Mouse (Mus musculus) hindbrain, postnatal 0 days (tissue): ENCODE measurements around the gene Pabpc4. TPM values are rescaled to one million over a fixed set of nuclear protein-coding genes. Genes with fewer than 3 reads are reported as not detected.
A peak's percentile ranks its signal among the peaks of the same experiment; 100 is the strongest.

ENCODE experiments used
- ATAC-seq: fragments of 200-750 bp; cut with Nextera tagmentation; 2 replicates; pipeline ENCODE4 v1.8.0; 2017; ENCODE audit warnings: mild to moderate bottlenecking, moderate TSS enrichment, moderate library complexity
- DNase-seq: peaks from one replicate; pipeline ENCODE4 v3.0.0-alpha.2; 2015; ENCODE audit warnings: low spot score
- H3K27ac ChIP-seq: fragments of 300-500 bp; sonication (generic); 2 replicates; pipeline ENCODE4 v1.5.1; 2014; ENCODE audit warnings: mild to moderate bottlenecking
- H3K27me3 ChIP-seq: fragments of 300-500 bp; sonication (generic); 2 replicates; pipeline ENCODE4 v1.6.1; 2014; ENCODE audit warnings: low read length, mixed read lengths; ENCODE audit not compliant: insufficient read depth
- H3K36me3 ChIP-seq: fragments of 300-500 bp; sonication (generic); 2 replicates; pipeline ENCODE4 v1.6.1; 2014; ENCODE audit warnings: low read length, mixed read lengths; ENCODE audit not compliant: insufficient read depth
- H3K4me1 ChIP-seq: fragments of 300-500 bp; sonication (generic); 2 replicates; pipeline ENCODE4 v1.6.1; 2014; ENCODE audit warnings: antibody characterized with exemption, low read length, mixed read lengths; ENCODE audit not compliant: insufficient read depth
- H3K4me2 ChIP-seq: fragments of 300-500 bp; sonication (generic); 2 replicates; pipeline ENCODE4 v1.6.1; 2014; ENCODE audit warnings: low read depth, mild to moderate bottlenecking, low read length, moderate library complexity, mixed read lengths
- H3K4me3 ChIP-seq: fragments of 300-500 bp; sonication (generic); 2 replicates; pipeline ENCODE4 v1.5.1; 2014; ENCODE audit warnings: low read length
- H3K9ac ChIP-seq: fragments of 300-500 bp; sonication (generic); replicated peaks from 2 replicates; pipeline ENCODE4 v1.6.1; 2014; ENCODE audit warnings: mild to moderate bottlenecking, low read length, moderate library complexity, mixed read lengths
- H3K9me3 ChIP-seq: fragments of 300-500 bp; sonication (generic); 2 replicates; pipeline ENCODE4 v1.6.1; 2016; ENCODE audit warnings: low read length, mixed read lengths
- CTCF ChIP-seq: IDR thresholded peaks from 2 replicates; pipeline ENCODE4 v1.5.1; 2016; ENCODE audit warnings: antibody characterized with exemption, control low read depth, low read depth
- WGBS: fragments of 180-500 bp; shearing (Covaris S2); extraction: QIAGEN DNeasy Blood & Tissue Kit; methylation state at CpG from one replicate; pipeline ENCODE4 v1.1.7; 2014; 5-methylcytosine and 5-hydroxymethylcytosine counted together
- polyA plus RNA-seq: library from polyadenylated mRNA; unstranded; fragments of >200 nt; fragmentation: Nextera tagmentation; extraction: Ambion mirVana; gene quantifications from 2 replicates; pipeline ENCODE4 v1.2.1, GENCODE M21; 2015
- total RNA-seq: library from RNA; depleted of rRNA; stranded (reverse); fragments of >200 nt; gene quantifications from 2 replicates; pipeline ENCODE4 v1.2.3, GENCODE M21; 2014; rRNA removed

The Pabpc4 gene
- total RNA-seq (100 and 137 TPM in 2 replicates), polyA plus RNA-seq (19.9 and 22.7 TPM in 2 replicates)

DNA sequence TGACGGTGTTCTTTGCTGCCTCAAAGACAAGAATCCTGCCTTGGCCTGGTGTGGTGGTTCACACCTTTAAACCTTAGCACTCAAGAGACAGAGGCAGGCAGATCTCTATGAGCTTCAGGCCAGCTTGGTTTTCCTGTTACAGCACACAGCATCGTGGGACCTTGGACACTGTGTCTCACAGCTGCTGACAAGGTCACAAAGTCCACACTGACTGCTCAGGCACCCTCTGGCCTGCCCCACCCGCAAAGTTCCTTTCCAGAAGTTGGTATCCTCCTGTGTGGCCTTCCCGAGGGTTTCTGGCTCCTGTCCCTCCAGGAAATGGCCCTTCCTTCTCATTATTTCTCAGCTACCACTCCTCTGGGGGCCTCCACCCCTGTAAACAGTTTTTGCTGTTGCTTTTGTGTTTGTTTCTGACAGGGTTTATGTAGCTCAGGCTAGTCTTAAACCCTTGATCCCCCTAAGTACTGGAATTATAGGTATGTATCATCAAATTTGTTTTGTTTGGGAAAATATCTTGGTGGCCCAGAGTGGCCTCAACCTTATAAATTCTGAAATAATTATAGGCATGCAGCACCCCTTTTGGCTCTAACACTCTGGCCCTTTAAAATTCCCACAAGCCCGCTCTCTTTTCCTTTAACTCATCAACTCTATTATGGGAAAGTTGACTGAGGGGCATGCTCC, at the start of gene Pabpc4:
Pabpc4 (plus strand) TSS at position 631 of the 681 bp plus-strand sequence.
- Histone ChIP-seq H3K27me3 (no peaks in the 10 kb centered on the region), H3K36me3 (no peaks in the 10 kb centered on the region), H3K4me3 (no peak within 1 kb of the TSS), H3K9me3 (no peaks in the 10 kb centered on the region), H3K4me2 (no peak within 1 kb of the TSS), H3K9ac (no peak within 1 kb of the TSS), H3K4me1 (no peaks in the 10 kb centered on the region), H3K27ac (no peak within 1 kb of the TSS)
- WGBS, result 73% methylated on average over 5 of the region's 5 CpGs
- no peak for TF ChIP-seq CTCF
- ATAC-seq, result no peak
- DNase-seq, result no peak

DNA sequence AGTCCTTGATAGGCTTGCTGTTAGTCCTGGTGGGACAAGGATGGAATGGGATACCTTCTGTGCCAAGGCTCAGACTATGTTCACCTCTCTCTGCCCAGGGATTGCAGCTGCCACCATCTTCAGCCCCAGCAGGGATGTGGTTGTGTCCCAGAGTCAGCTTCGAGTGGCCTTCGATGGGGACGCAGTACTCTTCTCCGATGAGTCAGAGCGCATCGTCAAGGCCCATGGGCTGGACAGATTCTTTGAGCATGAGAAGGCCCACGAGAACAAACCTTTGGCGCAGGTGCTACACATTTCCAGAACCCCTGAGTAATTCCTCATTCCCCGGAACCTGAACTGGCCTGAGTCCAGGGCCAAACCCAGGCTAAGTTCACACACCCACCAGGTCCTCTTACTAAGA, 48.2 kb upstream of the Pabpc4 start:
- Histone ChIP-seq H3K27me3 (no peaks in the 10 kb centered on the region), H3K4me2 (no peak overlapping the region), H3K27ac (no peak overlapping the region), H3K4me1 (no peaks in the 10 kb centered on the region; the same call in 1 of the 2 replicates), H3K4me3 (no peak overlapping the region), H3K9ac (no peak overlapping the region), H3K36me3 (no peaks in the 10 kb centered on the region), H3K9me3 (no peaks in the 10 kb centered on the region)
- no peak for ATAC-seq
- no peak for DNase-seq
- WGBS, result 94% methylated on average over 9 of the region's 9 CpGs
- TF ChIP-seq CTCF, result no peak

DNA sequence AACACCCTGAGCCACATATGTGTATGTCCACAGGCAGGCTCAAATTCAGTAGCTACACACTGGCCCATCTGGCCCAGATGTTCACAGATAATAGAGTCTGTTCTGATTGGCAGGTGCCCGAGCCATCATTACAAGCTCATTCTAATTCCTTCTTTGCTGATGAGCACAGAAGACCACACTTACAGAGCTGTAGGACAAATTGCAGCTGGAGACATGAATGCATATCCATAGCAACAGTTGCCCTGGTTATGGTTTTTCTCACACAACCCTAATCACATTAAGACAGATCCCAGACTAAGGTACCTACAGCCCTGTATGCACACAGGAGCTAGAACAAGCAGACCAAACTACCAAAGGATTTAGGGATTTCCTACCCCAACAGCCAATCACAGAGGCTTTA, 46.8 kb upstream of the Pabpc4 start:
- Histone ChIP-seq H3K27me3 (no peaks in the 10 kb centered on the region), H3K9me3 (no peaks in the 10 kb centered on the region), H3K4me1 (no peaks in the 10 kb centered on the region; the same call in 1 of the 2 replicates), H3K4me3 (no peak overlapping the region), H3K27ac (no peak overlapping the region), H3K36me3 (no peaks in the 10 kb centered on the region), H3K9ac (no peak overlapping the region), H3K4me2 (no peak overlapping the region)
- no peak for TF ChIP-seq CTCF
- DNase-seq (peak; percentile 57), ATAC-seq (peak; percentile 46)
- 51% methylated on average over 1 of the region's 1 CpGs for WGBS

DNA sequence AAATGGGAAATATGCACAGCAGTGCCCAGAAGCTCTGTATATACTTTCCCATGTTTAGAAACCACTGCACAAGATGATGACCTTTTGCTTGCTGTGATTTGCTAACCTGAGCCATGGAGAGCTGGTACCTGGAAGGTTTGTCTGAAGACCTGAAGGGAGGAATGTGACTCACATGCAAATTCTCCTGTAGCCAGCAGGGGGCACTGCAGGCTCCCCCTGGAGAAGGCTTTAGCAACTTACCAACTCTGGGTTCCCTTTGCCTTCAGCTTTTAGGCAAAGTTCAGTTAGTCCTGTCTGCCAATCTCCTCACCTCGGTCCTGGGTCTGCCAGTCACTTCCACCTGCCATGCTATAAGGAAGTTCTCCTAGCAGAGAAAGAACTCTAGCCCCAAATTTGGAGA, 45.4 kb upstream of the Pabpc4 start:
- 24% methylated on average over 1 of the region's 1 CpGs for WGBS
- TF ChIP-seq CTCF, result peak; percentile 86

DNA sequence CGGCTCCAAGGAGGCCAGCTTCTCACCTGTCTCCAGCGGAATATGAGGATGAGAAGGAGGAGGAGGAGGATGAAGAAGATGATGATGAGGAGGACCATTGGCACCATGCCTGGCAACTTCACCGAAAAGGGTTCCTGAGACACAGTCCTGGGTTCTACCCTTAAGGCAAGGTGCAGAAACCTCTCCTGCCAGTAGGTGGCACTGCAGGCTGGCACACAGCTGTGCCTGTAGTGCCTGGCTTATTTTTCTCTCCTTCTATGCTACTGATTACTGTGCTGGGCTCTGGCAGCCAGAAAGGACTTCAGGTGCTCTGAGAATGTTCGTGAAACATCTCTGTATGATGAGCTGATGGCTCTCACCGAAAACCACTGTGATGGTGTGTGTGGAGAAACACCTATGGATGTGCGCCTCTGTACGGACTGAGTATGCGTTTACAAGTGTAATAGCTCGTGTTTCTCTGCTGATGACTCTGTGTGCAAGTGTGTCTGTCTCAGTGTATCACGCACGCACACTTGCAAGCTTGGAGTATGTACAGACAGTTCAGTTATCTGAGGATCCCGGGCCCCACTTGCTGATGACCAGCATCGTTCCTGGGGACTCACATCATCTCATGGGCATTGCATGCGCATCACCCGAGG, 42.3 kb upstream of the Pabpc4 start:
- no peak overlapping the region for H3K27ac ChIP-seq
- H3K4me3 ChIP-seq, result no peak overlapping the region
- no peaks in the 10 kb centered on the region for H3K4me1 ChIP-seq
- DNase-seq (peak; percentile 85), ATAC-seq (peak; percentile 86)
- H3K9ac ChIP-seq, result no peak overlapping the region
- H3K9me3 ChIP-seq, result no peaks in the 10 kb centered on the region
- no peaks in the 10 kb centered on the region for H3K27me3 ChIP-seq
- TF ChIP-seq CTCF, result peak; percentile 99
- no peaks in the 10 kb centered on the region for H3K36me3 ChIP-seq
- WGBS, result 66% methylated on average over 15 of the region's 15 CpGs
- H3K4me2 ChIP-seq, result no peak overlapping the region

More for the DNA sequence above, 45.4 kb upstream of the Pabpc4 start:
- Histone ChIP-seq H3K27me3 (no peaks in the 10 kb centered on the region), H3K4me1 (no peaks in the 10 kb centered on the region; the same call in 1 of the 2 replicates), H3K9ac (no peak overlapping the region), H3K36me3 (no peaks in the 10 kb centered on the region), H3K4me2 (no peak overlapping the region), H3K9me3 (no peaks in the 10 kb centered on the region), H3K27ac (no peak overlapping the region), H3K4me3 (no peak overlapping the region)
- no peak for ATAC-seq
- DNase-seq, result peak; percentile 57

DNA sequence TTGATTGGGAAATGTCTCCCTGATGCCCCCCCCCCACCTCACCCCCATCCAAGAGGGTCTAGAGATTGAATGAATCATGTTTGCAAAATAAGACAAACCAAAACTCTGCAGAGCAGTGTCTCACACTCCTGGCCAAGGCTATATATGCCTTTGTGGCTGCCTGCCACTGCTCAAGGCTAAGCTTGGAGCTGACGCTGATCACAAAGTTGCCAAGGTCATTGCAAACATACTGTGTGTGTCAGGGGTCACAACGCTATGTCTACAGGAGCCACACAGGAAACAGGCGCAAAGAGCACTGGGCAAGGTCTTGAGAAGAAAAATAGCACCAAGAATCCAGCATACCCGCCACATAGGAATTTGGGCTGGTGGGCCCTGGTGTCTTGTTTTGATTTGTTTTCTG, 41.5 kb upstream of the Pabpc4 start:
- WGBS, result 88% methylated on average over 4 of the region's 4 CpGs
- no peak for DNase-seq
- Histone ChIP-seq H3K27ac (no peak overlapping the region), H3K9me3 (no peaks in the 10 kb centered on the region), H3K36me3 (no peaks in the 10 kb centered on the region), H3K4me2 (no peak overlapping the region), H3K9ac (no peak overlapping the region), H3K4me1 (no peaks in the 10 kb centered on the region), H3K4me3 (no peak overlapping the region), H3K27me3 (no peaks in the 10 kb centered on the region)
- ATAC-seq, result no peak
- no peak for TF ChIP-seq CTCF

DNA sequence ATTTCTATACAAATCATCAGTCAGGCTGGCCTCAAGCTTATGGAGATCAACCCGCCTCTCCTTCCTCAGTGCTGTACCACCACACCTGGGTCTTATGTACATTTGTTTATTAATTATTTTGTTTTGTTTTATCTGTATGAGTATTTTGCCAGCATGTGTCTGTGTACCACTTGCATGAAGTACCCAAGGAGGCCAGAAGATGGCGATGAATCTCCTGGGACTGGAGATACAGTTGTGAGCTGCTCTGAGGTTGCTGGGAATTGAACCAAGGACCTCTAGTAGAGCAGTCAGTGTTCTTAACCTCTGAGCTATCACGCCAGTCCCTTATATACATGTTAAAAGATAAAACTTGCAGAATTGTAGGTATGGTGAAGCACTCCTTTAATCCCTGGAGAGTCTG, 38.8 kb upstream of the Pabpc4 start:
- WGBS, result 55% methylated on average over 3 of the region's 3 CpGs
- Histone ChIP-seq H3K9me3 (no peaks in the 10 kb centered on the region), H3K4me2 (no peak overlapping the region), H3K36me3 (no peaks in the 10 kb centered on the region), H3K4me1 (peaks cover 3% of the 10 kb centered on the region; the same call in 1 of the 2 replicates), H3K27me3 (no peaks in the 10 kb centered on the region; the same call in 1 of the 2 replicates), H3K9ac (no peak overlapping the region), H3K27ac (no peak overlapping the region), H3K4me3 (no peak overlapping the region)
- ATAC-seq (no peak), DNase-seq (no peak)
- TF ChIP-seq CTCF, result peak; percentile 57
